Mouse (Mus musculus) neural tube, embryonic 11.5 days (tissue): ENCODE measurements around the gene Rufy1. TPM values are rescaled to one million over a fixed set of nuclear protein-coding genes. Genes with fewer than 3 reads are reported as not detected.

ENCODE experiments used
- ATAC-seq: fragments of 200-750 bp; cut with Nextera tagmentation; 2 replicates; pipeline ENCODE4 v1.8.0; 2017; ENCODE audit warnings: moderate number of reproducible peaks, mild to moderate bottlenecking, moderate TSS enrichment, moderate library complexity; ENCODE audit not compliant: insufficient read depth, low FRiP score, low TSS enrichment
- DNase-seq: peaks from one replicate; pipeline ENCODE4 v3.0.0-alpha.2; 2015; ENCODE audit warnings: low spot score
- H3K27ac ChIP-seq: fragments of 300-500 bp; sonication (generic); 2 replicates; pipeline ENCODE4 v1.5.1; 2014; ENCODE audit warnings: low read depth, mild to moderate bottlenecking, low read length
- H3K27me3 ChIP-seq: fragments of 300-500 bp; sonication (generic); 2 replicates; pipeline ENCODE4 v1.6.1; 2014; ENCODE audit warnings: mild to moderate bottlenecking, low read length, mixed read lengths; ENCODE audit not compliant: control insufficient read depth, insufficient read depth
- H3K36me3 ChIP-seq: fragments of 300-500 bp; sonication (generic); 2 replicates; pipeline ENCODE4 v1.6.1; 2014; ENCODE audit warnings: mild to moderate bottlenecking, low read length, moderate library complexity, mixed read lengths; ENCODE audit not compliant: control insufficient read depth, insufficient read depth
- H3K4me1 ChIP-seq: fragments of 300-500 bp; sonication (generic); 2 replicates; pipeline ENCODE4 v1.6.1; 2014; ENCODE audit warnings: low read length, mixed read lengths; ENCODE audit not compliant: control insufficient read depth, insufficient read depth
- H3K4me2 ChIP-seq: fragments of 300-500 bp; sonication (generic); 2 replicates; pipeline ENCODE4 v1.6.1; 2014; ENCODE audit warnings: low read depth, mild to moderate bottlenecking, moderate library complexity
- H3K4me3 ChIP-seq: fragments of 300-500 bp; sonication (generic); 2 replicates; pipeline ENCODE4 v1.5.1; 2014; ENCODE audit warnings: low read depth, low read length
- H3K9ac ChIP-seq: fragments of 300-500 bp; sonication (generic); 2 replicates; pipeline ENCODE4 v1.6.1; 2014; ENCODE audit warnings: mild to moderate bottlenecking, low read length
- H3K9me3 ChIP-seq: fragments of 300-500 bp; sonication (generic); 2 replicates; pipeline ENCODE4 v1.6.1; 2016; ENCODE audit warnings: low read length; ENCODE audit not compliant: control insufficient read depth
- WGBS: fragments of 180-500 bp; shearing (Covaris S2); extraction: QIAGEN DNeasy Blood & Tissue Kit; methylation state at CpG from one replicate; pipeline ENCODE4 v1.1.7; 2014; 5-methylcytosine and 5-hydroxymethylcytosine counted together
- polyA plus RNA-seq: library from polyadenylated mRNA; unstranded; fragments of >200 nt; fragmentation: Nextera tagmentation; extraction: Ambion mirVana; gene quantifications from 2 replicates; pipeline ENCODE4 v1.2.1, GENCODE M21; 2014

Rufy1 gene
- polyA plus RNA-seq, 1 experiment from 2014 or later, result 28.0 TPM

DNA sequence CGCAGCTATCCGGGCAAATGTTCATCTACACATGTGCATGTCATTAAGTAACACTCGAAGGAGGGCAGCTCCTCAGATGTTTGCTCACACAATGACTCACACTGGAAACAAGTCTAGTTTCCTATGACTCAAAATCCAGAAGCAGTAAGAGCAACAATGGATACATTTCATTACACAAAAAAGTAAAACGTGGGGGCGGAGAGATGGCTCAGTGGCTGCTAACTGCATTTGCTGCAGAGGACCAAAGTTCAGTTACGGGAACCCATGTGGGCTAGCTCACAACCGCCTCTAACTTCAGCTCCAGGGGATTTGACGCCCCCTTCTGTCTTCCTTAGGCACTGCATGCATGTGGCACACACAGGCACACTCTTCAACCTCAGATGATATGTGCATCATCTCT, 8.9 kb upstream of the Rufy1 start:
- no peak for DNase-seq
- Histone ChIP-seq H3K9me3 (no peaks in the 10 kb centered on the region), H3K4me1 (no peaks in the 10 kb centered on the region), H3K27me3 (no peaks in the 10 kb centered on the region), H3K4me2 (no peak overlapping the region), H3K4me3 (no peak overlapping the region), H3K27ac (no peak overlapping the region), H3K36me3 (no peaks in the 10 kb centered on the region), H3K9ac (no peak overlapping the region)
- ATAC-seq, result no peak
- WGBS, result 65% methylated on average over 8 of the region's 8 CpGs

DNA sequence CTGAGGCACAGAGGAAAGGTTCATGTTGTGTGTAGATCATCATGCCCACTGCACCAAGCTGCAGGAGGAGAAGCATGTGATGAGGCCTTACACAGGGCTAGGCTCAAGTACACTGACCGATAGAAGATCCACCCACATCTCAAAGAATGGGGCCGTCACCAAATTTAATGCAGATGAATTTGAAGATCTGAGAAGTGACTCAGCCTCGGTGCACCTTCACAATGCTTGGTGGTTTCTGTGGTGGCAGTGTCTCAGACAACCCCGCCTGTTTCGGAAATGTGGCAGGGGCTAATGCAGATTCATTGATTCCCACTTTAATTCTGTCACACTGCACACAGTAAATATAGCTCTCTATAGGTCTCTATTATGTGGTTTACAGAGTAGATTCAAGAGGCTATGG, 2.0 kb upstream of the Rufy1 start:
- Histone ChIP-seq H3K4me3 (no peak overlapping the region), H3K36me3 (no peaks in the 10 kb centered on the region), H3K9me3 (no peaks in the 10 kb centered on the region), H3K4me2 (no peak overlapping the region), H3K27me3 (no peaks in the 10 kb centered on the region), H3K4me1 (peaks cover 5% of the 10 kb centered on the region; the same call in 1 of the 2 replicates), H3K27ac (no peak overlapping the region), H3K9ac (no peak overlapping the region)
- ATAC-seq (no peak), DNase-seq (no peak)
- 87% methylated on average over 5 of the region's 5 CpGs for WGBS

DNA sequence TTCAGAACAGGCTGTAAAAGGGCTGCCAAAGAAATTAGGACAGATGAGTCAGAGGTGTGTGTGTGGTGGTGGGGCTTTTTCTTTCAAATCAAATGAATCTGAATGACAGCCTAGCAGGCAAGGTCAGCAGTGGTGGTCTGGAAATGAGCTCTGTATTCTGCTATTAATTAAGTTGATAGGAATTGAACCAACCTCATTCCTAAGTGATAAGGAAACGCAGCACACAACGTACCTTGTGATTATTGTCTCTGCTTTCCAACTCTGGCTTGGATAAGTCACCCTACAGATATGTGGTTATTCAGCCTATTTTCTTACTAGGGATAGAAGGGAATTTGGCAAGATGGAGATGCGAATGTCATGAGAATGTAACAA, 1.1 kb upstream of the Rufy1 start:
- no peak overlapping the region for H3K4me3 ChIP-seq

DNA sequence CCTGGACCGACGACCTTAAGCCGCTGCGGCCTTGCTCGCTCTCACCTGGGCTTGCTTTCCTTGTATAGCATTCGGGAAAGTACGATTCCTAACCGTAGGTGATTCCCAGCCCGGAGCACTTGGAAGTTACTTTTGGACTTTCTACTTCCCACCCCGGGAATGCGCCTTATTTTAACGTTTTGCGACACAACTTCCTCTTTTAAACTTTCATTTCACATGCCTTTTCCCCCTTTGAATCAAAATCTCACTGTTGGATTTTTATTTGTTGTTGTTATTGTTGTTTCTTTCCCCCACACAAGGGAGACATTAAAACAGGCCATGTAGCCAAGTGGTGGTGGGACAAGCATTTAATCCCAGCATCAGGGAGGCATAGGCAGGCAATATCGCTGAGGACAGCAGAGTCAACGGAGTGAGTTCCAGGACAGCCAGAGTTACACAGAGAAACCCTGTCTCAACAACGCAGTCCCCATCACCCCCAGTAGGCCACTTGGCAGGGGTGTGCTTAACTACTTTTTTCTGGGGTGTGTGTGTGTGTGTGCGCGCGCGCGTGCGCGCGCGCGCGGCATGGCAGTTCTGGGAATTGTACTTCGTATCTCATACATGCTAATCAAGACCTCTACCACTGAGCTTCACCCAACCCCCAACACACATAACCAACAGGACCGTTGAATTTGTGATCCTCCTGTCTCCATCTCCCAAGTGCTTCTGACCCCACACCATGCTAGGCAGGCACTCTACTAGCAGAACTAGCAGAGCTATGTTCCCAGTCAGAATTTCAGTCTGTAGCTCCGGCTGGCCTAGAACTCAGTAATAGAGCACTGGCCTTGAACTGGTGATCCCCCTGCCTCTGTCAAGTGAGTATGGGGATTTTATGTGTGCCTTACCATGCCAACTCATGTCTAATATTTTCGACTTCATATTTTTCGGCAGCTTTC, 476 bp upstream of the Rufy1 start:
- ATAC-seq, result peak; percentile 79
- Histone ChIP-seq H3K9me3 (no peaks in the 10 kb centered on the region), H3K27ac (peak overlapping the region; percentile 92), H3K27me3 (no peaks in the 10 kb centered on the region), H3K4me1 (peaks cover 5% of the 10 kb centered on the region; the same call in 1 of the 2 replicates), H3K36me3 (no peaks in the 10 kb centered on the region), H3K4me3 (peak overlapping the region; percentile 72), H3K4me2 (peak overlapping the region; percentile 64), H3K9ac (peak overlapping the region; percentile 91)
- 27% methylated on average over 27 of the region's 32 CpGs for WGBS
- peak; percentile 25 for DNase-seq

More for the DNA sequence above, 1.1 kb upstream of the Rufy1 start:
- Histone ChIP-seq H3K4me2 (no peak overlapping the region), H3K36me3 (no peaks in the 10 kb centered on the region), H3K27ac (no peak overlapping the region), H3K9me3 (no peaks in the 10 kb centered on the region), H3K27me3 (no peaks in the 10 kb centered on the region), H3K4me1 (peaks cover 5% of the 10 kb centered on the region; the same call in 1 of the 2 replicates), H3K9ac (no peak overlapping the region)
- no peak for DNase-seq
- 93% methylated on average over 3 of the region's 3 CpGs for WGBS
- no peak for ATAC-seq

DNA sequence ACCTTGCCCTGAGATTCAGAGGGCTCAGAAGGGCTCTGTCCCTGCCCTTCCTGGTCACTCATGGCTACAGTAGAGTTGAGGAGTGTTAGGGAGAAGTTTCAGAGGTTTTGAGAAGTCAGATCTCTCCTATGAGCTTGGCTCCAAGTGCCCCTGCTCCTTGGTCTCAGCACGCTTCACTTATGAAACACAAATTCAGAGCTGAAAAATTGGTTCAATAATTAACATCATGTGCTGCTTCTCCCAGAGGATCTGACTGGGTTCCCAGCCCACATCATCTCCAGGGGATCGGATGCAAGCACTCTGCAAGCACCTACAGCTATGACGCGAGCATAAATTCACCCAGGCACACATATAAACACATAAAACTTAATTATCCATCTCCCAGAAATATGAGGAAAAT, 4.9 kb downstream of the Rufy1 start:
- no peaks in the 10 kb centered on the region; the same call in 1 of the 2 replicates for H3K4me1 ChIP-seq
- H3K27me3 ChIP-seq, result no peaks in the 10 kb centered on the region
- ATAC-seq (no peak), DNase-seq (no peak)
- H3K36me3 ChIP-seq, result no peaks in the 10 kb centered on the region
- no peak overlapping the region for H3K9ac ChIP-seq
- WGBS, result 91% methylated on average over 4 of the region's 4 CpGs
- H3K9me3 ChIP-seq, result no peaks in the 10 kb centered on the region
- H3K4me2 ChIP-seq, result no peak overlapping the region
- H3K27ac ChIP-seq, result no peak overlapping the region
- H3K4me3 ChIP-seq, result no peak overlapping the region

DNA sequence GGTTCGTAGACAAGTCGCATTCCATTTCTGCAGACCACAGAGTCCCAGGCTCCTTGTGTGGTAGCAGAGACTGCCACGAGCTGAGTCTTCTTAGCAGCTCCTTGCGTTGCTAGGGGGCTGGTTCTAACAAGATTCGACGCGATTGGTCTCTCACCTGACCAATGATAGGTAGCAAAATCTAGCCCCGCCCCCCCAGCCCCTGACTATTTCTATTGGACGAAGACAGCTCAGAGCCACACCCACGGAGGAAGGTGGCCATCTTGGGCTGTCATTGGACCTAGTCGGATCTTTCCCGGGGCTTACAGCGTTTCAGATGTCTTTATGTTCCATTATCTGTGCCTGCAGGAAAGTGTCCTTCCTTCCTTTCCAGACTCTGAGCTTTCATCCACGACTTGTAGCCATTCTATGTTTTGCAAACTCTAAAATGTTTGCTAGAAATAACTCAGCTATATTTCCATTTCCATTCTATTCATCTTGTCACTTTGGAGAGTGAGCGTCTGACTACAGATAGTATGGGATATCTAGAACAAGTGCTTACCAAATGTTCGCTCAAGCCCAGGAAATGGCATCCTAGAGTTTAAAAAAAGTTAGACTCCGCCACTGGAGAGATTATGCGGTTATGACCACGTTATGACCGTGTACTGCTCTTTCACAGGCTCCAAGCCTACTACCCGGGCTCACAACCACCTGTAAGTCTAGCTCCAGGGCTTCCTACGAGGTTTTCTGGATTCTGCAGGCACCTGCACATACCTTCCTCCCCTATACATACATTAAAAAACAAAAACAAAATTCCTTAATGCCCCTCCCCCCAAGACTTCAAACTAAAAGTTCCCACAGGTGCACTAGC, 8.8 kb downstream of the Rufy1 start:
- H3K27ac ChIP-seq, result no peak overlapping the region
- H3K9me3 ChIP-seq, result no peaks in the 10 kb centered on the region
- H3K36me3 ChIP-seq, result no peaks in the 10 kb centered on the region
- no peaks in the 10 kb centered on the region; the same call in 1 of the 2 replicates for H3K4me1 ChIP-seq
- DNase-seq (peak; percentile 90), ATAC-seq (peak; percentile 94)
- H3K4me2 ChIP-seq, result peak overlapping the region; percentile 46
- peak overlapping the region; percentile 26 for H3K4me3 ChIP-seq
- WGBS, result 24% methylated on average over 22 of the region's 22 CpGs
- no peaks in the 10 kb centered on the region for H3K27me3 ChIP-seq
- H3K9ac ChIP-seq, result peak overlapping the region; percentile 5; the same call in 1 of the 2 replicates

DNA sequence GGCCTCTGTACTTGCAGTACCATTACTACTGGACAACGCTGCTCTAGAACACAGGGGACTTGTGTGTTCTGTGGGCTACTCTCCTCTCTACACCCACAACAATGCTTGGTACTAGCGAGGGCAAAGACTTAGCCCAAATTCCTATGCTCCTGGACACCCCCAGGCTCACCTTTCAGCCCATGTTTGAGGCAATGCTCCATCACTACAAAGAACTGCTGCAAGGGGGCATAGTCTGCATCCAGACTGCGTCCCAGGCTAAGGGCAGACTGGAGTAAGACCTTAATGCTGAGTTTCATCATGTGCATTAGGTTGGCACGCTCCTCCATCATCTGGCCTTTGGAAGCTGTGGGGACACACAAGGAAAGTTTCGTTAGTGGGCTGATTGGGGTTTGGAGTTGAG, 9.5 kb downstream of the Rufy1 start:
- WGBS, result 52% methylated on average over 5 of the region's 5 CpGs
- no peaks in the 10 kb centered on the region for H3K9me3 ChIP-seq
- H3K9ac ChIP-seq, result peak overlapping the region; percentile 5; the same call in 1 of the 2 replicates
- DNase-seq, result no peak
- H3K27me3 ChIP-seq, result no peaks in the 10 kb centered on the region
- H3K4me2 ChIP-seq, result peak overlapping the region; percentile 46
- no peak overlapping the region for H3K27ac ChIP-seq
- no peaks in the 10 kb centered on the region for H3K36me3 ChIP-seq
- H3K4me3 ChIP-seq, result peak overlapping the region; percentile 24; the same call in 1 of the 2 replicates
- ATAC-seq, result peak; percentile 36; the same call in 1 of the 2 replicates
- no peaks in the 10 kb centered on the region; the same call in 1 of the 2 replicates for H3K4me1 ChIP-seq

DNA sequence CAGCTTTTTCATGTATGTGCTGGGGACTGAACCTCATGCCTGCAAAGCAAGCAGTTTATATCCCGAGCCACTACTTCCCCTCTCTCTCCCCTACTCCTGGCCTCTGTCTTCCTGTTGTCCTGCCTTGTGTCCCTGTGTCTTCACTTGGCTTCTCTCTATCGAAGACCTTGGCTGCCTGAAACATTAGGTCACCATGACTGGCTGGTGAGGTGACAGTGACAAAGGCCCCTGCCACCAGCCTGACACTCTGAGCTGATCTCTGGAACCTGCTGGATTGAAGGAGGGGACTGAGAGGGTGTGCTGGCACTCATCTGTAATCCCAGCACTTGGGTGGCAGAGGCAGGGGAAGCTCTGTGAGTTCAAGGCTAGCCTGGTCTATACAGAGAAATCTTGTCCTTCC, 13.1 kb downstream of the Rufy1 start:
- no peak for DNase-seq
- Histone ChIP-seq H3K4me3 (no peak overlapping the region), H3K4me1 (no peaks in the 10 kb centered on the region; the same call in 1 of the 2 replicates), H3K27me3 (no peaks in the 10 kb centered on the region), H3K9me3 (no peaks in the 10 kb centered on the region), H3K27ac (no peak overlapping the region), H3K9ac (no peak overlapping the region; the same call in 1 of the 2 replicates), H3K4me2 (no peak overlapping the region), H3K36me3 (peaks cover 2% of the 10 kb centered on the region)
- ATAC-seq, result no peak
- WGBS, result 78% methylated on average over 2 of the region's 2 CpGs
